Mouse (Mus musculus): ENCODE data around the gene Araf.
"Not testable (repeated sequence)": the region's sequence is repeated elsewhere in the genome, so short reads cannot be mapped to it uniquely, and the experiment has no call there.

The Araf gene

DNA sequence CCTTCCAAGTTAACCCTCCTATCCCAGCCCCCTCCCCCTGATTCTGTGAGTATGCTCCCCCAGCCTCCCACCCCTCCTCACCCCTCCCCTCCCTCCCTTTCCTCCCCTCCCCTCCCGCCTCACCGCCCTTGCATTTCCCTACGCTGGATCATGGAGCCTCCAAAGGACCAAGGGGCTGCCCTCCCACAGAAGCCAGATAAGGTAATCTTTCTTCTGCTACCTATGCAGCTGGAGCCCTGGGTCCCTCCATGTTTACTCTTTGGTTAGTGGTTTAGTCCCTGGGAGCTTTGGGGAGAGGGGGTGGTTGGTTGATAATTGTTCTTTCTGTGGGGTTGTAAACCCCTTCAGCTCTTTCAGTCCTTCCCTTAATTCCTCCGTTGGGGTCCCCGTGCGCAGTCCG lies at the start of gene Araf:
Gene Araf (plus strand): TSS at position 134 of the 400 bp plus-strand sequence.
- DNase-seq (ENCODE audit: low spot score) = peak; percentile 11

DNA sequence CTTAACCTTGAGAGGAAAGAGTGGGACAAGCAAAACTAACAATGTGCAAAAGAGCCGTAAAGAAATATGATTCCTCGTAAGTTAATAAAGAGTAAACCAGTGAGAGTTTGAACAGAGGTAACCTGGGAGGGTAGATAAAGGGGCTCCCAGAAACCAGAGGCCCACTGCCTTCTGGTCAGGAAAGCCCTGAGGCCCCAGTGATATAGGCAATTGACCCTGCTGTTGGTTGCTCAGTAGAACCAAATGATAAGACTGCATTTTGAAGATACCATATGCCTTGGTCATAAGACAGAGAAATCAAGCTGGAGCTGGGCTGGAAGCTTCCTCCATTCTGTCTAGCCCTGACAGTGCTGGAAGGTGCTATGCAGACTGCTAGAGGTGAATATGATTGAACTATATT lies 48.8 kb upstream of the Araf start:
- no peak for DNase-seq (ENCODE audit: low spot score)

DNA sequence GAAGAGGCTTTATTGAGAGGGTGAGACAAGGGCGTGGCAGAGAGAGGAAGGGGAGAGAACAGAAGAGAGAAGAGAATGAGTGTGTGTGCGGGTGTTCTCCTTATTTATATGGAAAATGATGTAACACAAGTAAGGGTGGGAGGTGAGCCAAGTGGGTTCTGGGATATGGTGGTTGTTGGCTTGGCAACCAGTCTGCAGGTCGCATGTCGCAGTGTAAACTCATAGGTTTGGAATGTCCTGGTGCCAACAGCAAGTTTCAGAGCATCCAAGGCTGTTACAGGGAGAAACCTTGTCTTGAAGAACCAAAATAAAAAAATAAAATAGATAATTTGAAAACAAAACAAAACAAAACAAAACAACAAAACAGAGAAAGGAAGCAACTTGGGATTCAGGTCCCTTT lies 36.4 kb upstream of the Araf start:
- DNase-seq (ENCODE audit: low spot score) = no peak

DNA sequence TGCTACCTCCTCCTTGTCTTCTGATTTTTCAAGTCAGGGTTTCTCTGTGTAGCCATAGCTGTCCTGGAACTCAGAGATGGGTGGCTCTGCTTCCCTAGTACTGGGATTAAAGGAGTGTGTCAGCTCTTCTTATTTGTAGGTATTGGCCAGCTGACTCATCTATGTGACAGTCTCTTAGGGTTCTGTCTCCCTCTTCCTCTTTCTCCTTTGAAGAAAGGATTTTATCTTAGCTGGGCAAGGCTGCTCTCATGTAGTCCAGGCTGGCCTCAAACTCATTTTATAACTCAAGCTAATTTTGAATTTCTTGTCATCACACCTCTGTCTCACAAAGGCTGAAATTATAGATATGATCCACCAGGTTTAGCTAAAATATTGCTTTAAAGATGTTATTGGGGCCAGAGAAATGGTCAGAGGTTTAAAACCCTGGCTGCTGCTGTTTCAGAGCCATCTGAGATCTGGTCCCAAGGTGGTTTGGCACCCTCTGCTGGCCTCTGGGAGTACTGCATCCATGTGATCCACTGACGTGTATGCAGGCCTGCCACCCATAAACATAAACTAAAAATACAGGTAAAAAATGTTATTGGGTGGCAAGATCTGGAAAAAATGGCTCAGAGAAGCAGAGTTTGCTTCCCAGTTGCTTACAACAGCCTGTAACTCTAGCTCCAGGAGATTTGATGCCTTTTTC lies 26.8 kb upstream of the Araf start:
- peak; percentile 79 for DNase-seq (ENCODE audit: low spot score)

DNA sequence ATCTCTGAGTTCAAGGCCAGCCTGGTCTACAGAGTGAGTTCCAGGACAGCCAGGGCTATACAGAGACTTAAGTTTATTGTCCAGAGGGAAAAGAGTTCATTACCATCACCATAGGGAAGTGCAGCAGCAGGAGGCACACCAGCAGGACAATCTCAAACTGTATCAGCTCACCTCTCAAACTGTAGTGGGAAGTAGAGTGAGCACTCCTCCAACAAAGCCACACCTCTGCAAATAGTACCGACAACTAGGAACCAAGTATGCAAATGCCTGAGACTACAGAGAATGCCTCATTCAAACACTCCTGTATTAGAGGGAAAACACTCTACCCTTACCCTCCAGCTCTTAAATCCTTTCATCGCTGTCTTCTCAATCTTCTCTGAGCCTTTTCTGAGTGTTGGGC lies 25.9 kb upstream of the Araf start:
- no peak for DNase-seq (ENCODE audit: low spot score)

DNA sequence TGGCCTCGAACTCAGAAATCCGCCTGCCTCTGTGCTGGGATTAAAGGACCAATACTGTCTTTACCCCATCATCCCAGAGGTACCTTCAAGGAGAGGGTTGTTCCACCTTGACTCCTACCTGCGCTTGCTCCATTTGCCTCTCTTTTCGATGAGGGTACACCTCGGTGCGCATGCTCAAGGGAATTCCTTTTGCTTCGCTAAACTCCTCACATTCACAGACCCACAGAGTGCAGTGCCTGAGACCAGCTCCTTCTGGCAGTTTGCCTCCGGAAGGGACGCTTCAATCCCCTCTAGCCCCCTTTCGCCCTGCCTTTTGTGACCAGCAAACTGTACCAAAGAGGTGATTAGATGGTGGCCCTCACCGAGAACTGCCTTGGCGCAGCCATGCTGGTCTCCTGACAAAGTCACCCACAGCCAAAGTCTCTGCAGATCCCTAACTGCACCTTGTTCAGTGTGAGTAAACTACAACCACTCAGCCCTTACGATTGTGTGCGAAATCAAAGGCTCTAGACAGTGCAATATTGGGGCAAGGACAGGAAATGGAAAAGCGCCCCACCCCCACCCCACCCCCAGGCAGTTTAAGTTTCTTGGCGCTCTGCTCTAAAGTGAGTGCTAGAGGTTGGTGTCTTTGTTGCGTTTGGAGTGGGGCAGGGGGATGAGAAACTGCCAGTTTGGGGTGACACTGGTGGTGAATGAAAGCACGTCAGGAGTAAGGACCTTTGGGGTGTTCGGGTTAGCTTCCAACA lies 22.2 kb upstream of the Araf start:
- DNase-seq (ENCODE audit: low spot score) = no peak

DNA sequence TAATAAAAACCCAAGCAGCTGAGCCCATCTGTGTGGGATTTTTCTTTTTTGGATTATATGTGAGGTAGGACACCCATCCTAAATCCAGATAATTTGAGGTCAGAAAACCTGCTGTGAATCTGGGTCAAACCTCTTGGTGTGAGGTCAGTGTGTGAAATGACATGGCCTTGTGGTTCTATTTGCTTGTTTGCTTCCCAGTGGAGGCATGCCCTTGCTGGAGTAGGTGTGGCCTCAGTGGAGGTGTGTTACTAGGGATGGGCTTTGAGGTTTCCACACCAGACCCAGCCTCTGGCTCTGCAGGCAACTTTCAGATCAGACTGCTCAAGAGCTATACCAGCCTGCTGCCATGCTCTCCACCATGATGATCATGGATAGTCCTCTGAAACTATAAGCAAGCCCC lies 20.0 kb upstream of the Araf start:
- DNase-seq (ENCODE audit: low spot score) = no peak

DNA sequence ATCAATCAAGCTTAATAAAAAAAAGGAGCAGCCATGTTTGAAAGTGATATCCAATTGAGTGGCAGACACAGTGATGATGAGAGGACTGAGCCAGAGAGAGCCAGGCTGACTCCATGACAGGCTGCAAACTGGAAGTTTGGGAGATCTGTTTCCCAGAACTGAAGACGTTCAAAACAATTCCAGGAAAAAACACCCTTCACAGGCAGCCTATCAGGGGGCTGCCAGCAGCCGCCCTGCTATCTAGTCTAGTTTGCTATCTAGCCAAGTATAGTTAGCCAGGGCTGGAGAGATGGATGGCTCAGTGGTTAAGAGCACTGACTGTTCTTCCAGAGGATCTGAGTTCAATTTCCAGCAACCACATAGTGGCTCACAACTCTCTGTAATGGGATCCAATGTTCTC lies 10.3 kb upstream of the Araf start:
- DNase-seq (ENCODE audit: low spot score) = no peak

DNA sequence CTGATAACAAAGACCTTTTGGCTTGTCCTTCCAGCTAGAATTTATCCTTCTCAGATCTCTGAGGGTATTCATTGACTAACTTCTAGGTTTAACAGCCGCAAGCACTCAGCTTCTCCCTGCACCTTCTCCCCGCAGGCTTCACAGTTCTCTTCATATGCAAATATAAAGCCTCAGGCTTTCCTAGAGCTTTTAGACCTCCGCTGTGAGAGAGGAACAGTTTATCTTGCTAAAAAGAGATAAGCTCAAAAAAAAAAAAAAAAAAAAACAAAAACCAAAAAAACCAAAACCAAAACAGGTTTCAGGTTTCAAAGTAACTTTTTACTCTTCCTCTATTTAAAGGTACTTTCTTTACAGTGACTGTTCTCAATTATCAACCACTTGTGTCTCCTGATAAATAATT lies 5.2 kb upstream of the Araf start:
- no peak for DNase-seq (ENCODE audit: low spot score)

DNA sequence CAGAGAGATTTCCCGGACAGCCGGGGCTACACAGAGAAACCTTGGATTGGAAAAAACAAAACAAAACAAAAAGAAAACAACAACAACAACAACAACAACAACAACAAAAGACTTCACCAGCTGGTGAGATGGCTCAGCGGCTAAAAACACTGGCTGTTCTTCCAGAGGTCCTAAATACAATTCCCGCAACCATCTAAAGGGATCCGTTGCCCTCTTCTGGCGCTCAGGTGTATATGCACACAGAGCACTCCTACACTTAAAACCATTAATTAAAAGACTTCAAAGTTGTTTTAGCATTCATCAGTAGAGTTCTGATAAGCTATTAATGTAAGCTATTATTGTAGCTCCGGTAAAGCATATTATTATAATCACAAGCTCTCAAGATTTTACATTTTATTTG lies 4.4 kb upstream of the Araf start:
- DNase-seq (ENCODE audit: low spot score) = no peak

DNA sequence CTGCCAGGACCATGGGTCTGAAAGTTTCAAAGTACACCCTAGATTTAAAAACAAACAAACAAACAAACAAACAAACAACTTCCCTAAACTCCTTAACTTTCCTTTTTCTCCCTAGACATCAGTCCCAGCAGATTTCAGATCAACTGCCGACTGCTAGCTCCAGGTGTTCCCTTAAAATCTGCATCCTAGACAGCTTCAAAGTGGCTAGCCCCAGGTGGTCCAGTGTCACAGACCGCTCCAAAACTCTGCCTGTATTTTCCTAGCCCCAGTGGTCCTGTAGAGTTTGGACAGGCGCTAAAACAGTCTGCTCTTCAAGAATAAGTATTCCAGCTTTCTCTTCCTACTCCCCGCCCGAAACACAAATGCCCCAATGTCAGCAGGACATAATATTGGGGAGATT lies 3.4 kb upstream of the Araf start:
- no peak for DNase-seq (ENCODE audit: low spot score)

DNA sequence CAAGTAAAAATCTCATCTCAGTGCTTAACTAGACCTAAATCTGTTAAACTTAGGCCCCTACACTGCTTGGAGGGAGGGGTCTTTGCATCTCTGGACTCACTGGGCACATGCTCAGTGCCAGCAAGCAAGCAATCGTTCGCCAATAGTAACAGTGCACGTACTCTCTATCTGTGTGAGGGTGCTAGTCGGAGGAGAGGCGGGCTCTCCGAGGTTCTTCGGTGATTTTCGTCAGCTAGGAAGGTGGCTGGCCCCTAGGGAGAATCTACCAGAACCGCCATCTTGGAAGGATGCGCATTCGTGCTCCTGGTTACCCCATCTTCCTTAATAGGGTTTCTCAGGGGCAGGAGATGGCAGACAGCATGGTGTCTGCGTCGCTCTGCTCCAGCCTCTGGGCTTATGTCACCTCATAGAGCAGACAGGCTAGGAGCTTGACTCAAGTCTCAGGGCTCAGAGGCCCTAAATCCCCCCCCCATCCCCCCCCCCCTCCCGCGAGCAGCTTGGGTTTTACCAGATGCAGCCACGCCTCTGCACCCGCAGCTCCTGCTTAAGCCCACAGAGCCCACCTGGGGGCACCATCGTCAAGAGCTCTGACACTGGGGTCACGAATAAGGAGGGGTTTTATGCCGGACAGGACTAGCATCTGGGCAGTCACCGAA lies 655 bp downstream of the Araf start:
- DNase-seq (ENCODE audit: low spot score) = peak; percentile 59

DNA sequence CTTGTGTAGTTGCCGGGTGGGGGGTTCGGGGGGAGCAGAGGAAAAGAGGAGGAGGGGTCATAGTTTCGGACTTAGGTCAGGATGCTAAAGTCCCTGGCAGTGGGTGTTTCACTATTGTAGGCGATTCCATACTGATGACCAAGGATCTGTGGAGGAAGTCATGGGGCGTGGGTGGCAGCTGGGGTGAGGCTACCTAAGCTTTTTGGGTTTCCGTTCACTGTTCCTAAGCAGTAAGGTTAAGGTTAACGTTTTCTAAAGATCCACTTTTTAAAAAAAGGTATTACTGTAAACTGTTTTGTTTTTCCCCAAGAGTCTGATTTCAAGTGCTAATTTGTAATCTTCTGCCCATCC lies 1.2 kb downstream of the Araf start:
- no peak for DNase-seq (ENCODE audit: low spot score)

DNA sequence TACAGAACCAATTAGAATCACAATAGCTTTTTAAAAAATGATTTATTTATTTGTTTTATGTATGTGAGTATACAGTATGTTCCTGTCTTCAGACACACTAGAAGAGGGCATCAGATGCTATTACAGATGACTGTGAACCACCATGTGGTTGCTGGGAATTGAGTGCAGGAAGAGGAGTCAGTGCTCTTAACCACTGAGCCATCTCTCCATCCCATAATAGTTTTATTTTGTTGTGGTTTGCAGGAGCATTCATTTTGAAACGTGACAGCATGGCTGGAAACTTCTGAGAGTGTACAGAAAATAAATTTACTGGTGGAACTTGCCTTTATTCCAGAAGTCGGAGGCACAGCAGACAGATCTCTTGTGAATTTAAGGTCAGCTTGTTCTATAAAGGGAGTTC lies 3.8 kb downstream of the Araf start:
- no peak for DNase-seq (ENCODE audit: low spot score)

DNA sequence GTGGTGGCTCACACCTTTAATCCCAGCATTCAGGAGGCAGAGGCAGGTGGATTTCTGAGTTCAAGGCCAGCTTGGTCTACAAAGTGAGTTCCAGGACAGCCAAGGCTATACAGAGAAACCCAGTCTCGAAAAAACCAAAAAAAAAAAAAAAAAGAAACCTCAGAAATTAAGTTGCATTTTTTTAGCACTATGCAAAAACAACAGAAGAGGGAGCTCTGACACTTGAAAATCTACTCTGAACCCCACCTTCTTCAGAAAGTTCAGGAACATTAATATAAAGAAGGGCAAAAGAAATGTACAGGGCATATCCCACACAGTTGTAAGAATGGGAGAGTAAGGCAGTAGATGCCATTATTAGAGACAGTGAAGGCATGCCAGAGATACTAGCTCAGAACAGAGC lies 6.7 kb downstream of the Araf start:
- not testable (repeated sequence) for DNase-seq (ENCODE audit: low spot score)

DNA sequence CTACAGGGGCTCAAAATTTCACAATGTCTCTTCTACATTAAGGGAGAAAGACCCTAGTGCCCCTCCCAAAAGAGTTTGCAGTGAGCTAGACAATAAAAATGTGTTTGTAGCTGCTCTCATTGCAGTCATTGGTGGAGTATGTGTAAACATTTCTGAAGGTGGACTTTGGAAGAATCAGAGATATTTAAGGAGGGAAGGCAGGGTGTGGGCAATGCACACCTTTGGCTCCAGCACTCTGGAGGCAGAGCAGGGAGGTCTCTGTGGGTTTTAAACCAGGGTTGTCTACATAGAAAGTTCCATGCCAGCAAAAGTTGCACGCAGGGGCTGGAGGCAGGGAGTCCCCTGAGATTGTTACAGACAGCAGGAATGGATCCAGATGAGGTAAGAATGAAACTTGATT lies 8.7 kb downstream of the Araf start:
- DNase-seq (ENCODE audit: low spot score) = no peak

DNA sequence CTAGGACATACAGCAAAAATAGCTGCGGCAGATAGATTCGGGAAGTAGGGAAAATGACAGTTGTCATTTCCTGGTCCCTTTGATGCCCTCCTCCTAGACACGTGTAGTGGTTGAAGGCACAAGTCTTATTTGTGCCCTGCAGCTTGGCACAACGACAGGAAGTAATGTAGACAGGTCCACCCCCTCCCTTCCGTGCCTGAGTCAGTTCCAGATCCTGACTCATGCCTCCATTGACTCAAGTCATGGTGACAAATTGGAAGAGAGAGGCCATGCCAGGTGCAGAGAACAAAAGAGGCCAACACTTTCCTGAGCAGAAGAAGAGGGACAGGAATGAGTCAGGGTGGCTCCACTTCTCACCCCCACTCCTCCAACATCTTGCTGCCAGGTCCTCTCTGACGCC lies 19.4 kb downstream of the Araf start:
- no peak for DNase-seq (ENCODE audit: low spot score)

DNA sequence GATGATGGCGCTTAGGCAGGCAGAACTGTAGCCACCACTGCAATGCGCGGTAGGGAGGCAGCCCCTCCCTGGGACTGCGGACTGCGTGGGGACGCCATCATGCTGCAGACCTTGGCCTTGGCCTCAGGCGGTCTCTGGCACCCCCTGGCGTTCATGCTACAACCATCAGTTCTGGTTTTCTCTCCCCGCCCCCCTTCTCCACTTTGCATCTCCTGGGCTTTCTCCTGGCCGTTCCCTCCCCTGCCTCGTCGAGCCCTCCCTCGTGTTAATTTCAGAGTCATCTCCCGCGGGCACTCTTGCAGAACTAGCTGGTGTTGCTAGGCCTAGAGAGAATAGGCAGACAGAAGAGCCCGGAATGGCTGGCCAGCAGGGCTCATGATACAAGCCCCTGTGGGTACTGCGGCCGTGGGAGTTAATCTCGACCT lies 21.6 kb downstream of the Araf start:
- DNase-seq (ENCODE audit: low spot score) = peak; percentile 72

DNA sequence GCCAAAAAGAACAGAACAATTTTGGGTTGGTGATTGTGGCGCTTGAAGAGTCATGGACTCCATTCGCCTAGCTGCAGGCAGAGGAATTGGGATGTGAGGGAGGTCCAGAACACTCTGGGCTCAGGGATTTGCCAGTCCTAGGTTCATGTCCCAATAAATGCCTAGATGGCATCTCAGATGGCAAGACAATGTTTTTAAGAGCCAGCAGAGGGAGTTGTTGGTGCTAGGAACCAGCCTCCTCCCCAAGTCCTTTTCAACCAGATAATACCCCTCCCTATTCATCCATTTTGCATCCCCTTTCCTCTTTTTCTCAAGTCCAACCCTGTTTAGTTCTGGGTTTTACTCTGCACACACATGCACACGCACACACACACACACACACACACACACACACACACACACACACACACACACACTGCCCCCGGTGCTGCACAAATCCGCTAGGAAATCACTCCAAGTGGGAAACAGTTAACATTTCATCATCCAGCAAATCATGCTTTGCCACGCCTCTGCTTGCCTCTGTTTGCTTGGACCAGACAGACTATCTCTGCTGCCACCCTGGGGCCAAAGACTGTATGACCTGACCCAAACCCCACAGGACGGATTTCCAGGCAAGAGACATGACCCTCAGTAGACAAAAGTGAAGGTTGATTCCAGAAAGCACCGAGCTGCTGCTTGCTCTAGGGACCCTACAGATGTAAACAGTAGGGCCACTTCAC lies 22.3 kb downstream of the Araf start:
- DNase-seq (ENCODE audit: low spot score) = peak; percentile 29

DNA sequence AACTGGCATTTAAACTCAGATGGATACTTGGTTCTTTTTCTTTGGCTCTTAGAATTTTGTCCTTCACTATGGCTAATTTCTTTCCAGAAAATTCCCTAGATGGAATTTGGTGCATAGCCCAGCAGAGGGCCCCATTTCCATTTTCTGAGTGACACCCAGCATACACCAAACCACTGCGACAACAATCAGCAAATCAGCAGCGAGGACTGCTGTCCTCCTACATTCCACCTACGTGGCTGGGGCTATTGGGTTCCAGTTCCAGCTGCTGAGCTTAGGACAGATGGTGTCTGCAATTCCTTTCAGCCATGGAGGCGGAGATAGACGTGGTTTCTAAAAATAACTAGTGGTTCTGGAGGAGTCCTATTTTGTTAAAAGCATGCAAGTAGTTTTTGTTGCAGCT lies 31.3 kb downstream of the Araf start:
- DNase-seq (ENCODE audit: low spot score) = peak; percentile 25

DNA sequence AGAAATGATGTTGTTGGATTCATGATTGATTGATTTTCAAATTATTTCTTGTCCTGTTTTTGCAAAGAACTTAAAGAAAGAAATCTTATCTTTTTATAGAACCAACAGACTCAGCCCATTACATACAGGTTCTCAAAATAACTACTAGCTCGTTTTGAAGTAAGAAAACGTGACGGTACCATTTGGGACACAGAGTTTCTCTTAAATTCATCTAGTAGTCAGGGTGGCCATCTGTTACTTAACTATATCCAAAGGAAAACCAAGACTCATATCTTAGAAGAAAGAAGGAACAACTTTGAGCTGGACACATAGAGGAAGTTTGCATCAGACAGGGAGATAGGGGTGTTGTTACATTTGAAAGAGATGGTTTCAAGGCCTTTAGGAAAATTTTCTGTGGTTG lies 49.6 kb downstream of the Araf start:
- no peak for DNase-seq (ENCODE audit: low spot score)

DNA sequence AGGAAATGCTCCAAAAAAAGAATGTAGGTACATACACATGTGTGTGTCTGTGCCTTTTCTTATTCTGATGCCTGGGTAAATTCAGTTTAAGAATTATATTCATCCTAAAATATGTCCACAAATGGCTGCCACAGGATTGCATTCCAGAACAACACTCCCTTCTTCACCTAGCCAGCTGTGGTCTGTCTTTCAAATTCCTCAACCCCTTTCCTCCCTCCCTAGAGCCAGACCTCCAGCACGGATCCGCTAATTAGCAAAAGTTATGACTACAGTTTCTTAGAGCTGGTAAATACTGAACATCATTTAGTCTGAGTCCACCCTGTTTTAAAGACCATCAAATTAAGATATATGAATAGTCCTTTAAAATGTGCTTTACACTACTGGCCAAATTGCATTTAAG lies 50.2 kb downstream of the Araf start:
- DNase-seq (ENCODE audit: low spot score) = no peak
